Mouse (Mus musculus) left cerebral cortex, postnatal 36 days (tissue): Measurements from ENCODE around the gene Olfr847. TPM values are rescaled to one million over a fixed set of nuclear protein-coding genes. Genes with fewer than 3 reads are reported as not detected.

Source experiments
- DNase-seq, 2 experiments: peaks; one replicate each; pipeline ENCODE4 v3.0.0; 2021 to 2022; ENCODE audit warnings: low spot score in 2 of 2, mixed read lengths in 1 of 2
- intact Hi-C: fragments of 180-260 bp; cut with DNase I; formaldehyde crosslinking; loops from one replicate; pipeline ENCODE4 v1.15.1; 2025
- total RNA-seq, 2 experiments: library from RNA; stranded (reverse); gene quantifications; 2 replicates each; pipeline ENCODE4 v1.2.3; 2021

Gene Olfr847
- total RNA-seq = not detected

DNA sequence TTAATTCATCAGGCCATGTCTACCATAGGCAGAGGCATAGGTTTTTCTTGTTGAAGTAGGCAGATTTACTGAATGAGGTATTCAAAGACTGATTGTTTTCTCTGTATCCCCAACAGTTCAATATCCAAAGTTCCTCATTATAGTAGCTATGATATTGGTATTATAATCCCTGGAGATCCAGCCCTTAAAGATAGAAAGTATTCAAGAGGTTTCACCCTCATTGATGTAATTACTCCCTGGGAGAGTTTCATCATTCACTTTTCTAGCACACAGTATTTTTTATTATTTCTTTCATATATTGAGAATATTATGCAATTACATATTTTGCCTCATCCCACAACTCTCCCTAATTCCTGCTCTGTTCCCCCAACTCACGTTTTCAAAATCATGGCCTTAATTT is at the start of gene Olfr847:
TSS of gene Olfr847 (minus strand) at position 101 of the 400 bp plus-strand sequence.
- DNase-seq = no peak
- intact Hi-C loops = no loop called here

- intact Hi-C loops = no loop called here
- no peak for DNase-seq
These were observed 14.6 kb downstream of the Olfr847 start, which contains the start of gene Olfr846 for GRCm38 (mm10) chr9:19363905-19364304. Olfr846 (minus strand) TSS chr9:19364005.

GRCm38 (mm10) chr9:19336157-19336556 is 42.3 kb downstream of the Olfr847 start, which contains the start of gene Olfr845:
Olfr845 (plus strand) TSS chr9:19336457.
- intact Hi-C loops = no loop called here
- no peak for DNase-seq

Other genes with a start within 250 kb of the Olfr847 start
- gene Olfr837, start 242.4 kb downstream of the Olfr847 start, total RNA-seq = not detected
- under 1 TPM in 1 of 2 experiments, not detected in 1; 0.09 TPM for gene Olfr839-ps1, start 201.4 kb downstream of the Olfr847 start, total RNA-seq
- gene Olfr843, start 126.7 kb downstream of the Olfr847 start, total RNA-seq = not detected
- gene Olfr844, start 62.3 kb downstream of the Olfr847 start, total RNA-seq = not detected
- gene Olfr845, start 42.2 kb downstream of the Olfr847 start, total RNA-seq = not detected
- not detected for gene Olfr846, start 14.7 kb downstream of the Olfr847 start, total RNA-seq
- not detected for gene Olfr849, start 61.6 kb upstream of the Olfr847 start, total RNA-seq
- not detected for gene Olfr850, start 99.6 kb upstream of the Olfr847 start, total RNA-seq
- not detected for gene Olfr851, start 114.6 kb upstream of the Olfr847 start, total RNA-seq
- gene Olfr853, start 162.4 kb upstream of the Olfr847 start, total RNA-seq = not detected
- not detected for gene Olfr854, start 188.7 kb upstream of the Olfr847 start, total RNA-seq
- gene Olfr855, start 203.9 kb upstream of the Olfr847 start, total RNA-seq = not detected
- 10 to 100 TPM; 19.7 to 21.9 TPM for gene Zfp317, start 243.4 kb upstream of the Olfr847 start, total RNA-seq